Mouse (Mus musculus): ENCODE measurements around the gene Vti1a. TPM values are rescaled to one million over a fixed set of nuclear protein-coding genes. Genes with fewer than 3 reads are reported as not detected.

The Vti1a gene
- polyA plus RNA-seq, 1 experiment from 2014 or later, result 31.6 TPM

- Histone ChIP-seq H3K4me2 (no peak overlapping the region), H3K36me3 (no peaks in the 10 kb centered on the region), H3K9ac (no peak overlapping the region), H3K27me3 (peaks cover 16% of the 10 kb centered on the region; the same call in 1 of the 2 replicates), H3K9me3 (no peaks in the 10 kb centered on the region), H3K4me3 (no peak overlapping the region), H3K4me1 (peaks cover 82% of the 10 kb centered on the region), H3K27ac (no peak overlapping the region)
- no peak for ATAC-seq (ENCODE audit: insufficient number of reproducible peaks, insufficient read depth, low FRiP score, low TSS enrichment, low read depth)
- 33% methylated on average over 9 of the region's 9 CpGs for WGBS
Observed at GRCm38 (mm10) chr19:55595945-55596649, 280.0 kb downstream of the Vti1a start.

GRCm38 (mm10) chr19:55596804-55597203, 280.7 kb downstream of the Vti1a start:
- Histone ChIP-seq H3K9ac (no peak overlapping the region), H3K4me1 (peaks cover 79% of the 10 kb centered on the region), H3K4me3 (no peak overlapping the region), H3K36me3 (no peaks in the 10 kb centered on the region), H3K27ac (no peak overlapping the region), H3K9me3 (no peaks in the 10 kb centered on the region), H3K27me3 (peaks cover 16% of the 10 kb centered on the region; the same call in 1 of the 2 replicates), H3K4me2 (no peak overlapping the region)
- ATAC-seq (ENCODE audit: insufficient number of reproducible peaks, insufficient read depth, low FRiP score, low TSS enrichment, low read depth), result no peak
- 68% methylated on average over 6 of the region's 6 CpGs for WGBS

DNA sequence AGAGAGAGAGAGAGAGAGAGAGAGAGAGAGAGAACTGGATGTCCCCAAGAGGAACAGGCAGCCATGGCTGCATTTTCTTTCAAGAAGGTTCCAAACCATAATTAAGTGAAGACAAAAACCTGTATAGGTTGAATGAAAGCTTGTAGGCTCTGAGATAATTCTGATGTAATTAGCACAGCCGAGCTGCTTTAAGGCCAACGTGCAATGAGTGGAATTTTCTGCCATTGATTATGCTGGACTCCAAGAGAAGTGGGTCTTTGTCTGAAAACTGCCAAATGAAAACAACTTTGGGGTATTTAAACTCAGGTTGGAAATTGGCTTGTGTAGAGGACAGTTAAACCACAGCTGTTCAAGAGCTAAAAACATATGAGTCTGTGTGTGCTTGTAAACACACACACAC, 281.2 kb downstream of the Vti1a start:
- no peak overlapping the region for H3K4me2 ChIP-seq
- peak overlapping the region; percentile 94; the same call in 1 of the 2 replicates for H3K27ac ChIP-seq
- no peaks in the 10 kb centered on the region for H3K36me3 ChIP-seq
- H3K9ac ChIP-seq, result no peak overlapping the region
- peaks cover 16% of the 10 kb centered on the region; the same call in 1 of the 2 replicates for H3K27me3 ChIP-seq
- ATAC-seq (ENCODE audit: insufficient number of reproducible peaks, insufficient read depth, low FRiP score, low TSS enrichment, low read depth), result no peak
- 15% methylated on average over 2 of the region's 2 CpGs for WGBS
- H3K4me3 ChIP-seq, result no peak overlapping the region
- H3K9me3 ChIP-seq, result no peaks in the 10 kb centered on the region
- H3K4me1 ChIP-seq, result peaks cover 78% of the 10 kb centered on the region

- Histone ChIP-seq H3K4me2 (no peak overlapping the region), H3K4me3 (no peak overlapping the region), H3K36me3 (no peaks in the 10 kb centered on the region), H3K9ac (no peak overlapping the region), H3K9me3 (no peaks in the 10 kb centered on the region), H3K4me1 (peaks cover 73% of the 10 kb centered on the region), H3K27me3 (peaks cover 16% of the 10 kb centered on the region; the same call in 1 of the 2 replicates), H3K27ac (peak overlapping the region; percentile 94)
- 48% methylated on average over 12 of the region's 12 CpGs for WGBS
- ATAC-seq (ENCODE audit: insufficient number of reproducible peaks, insufficient read depth, low FRiP score, low TSS enrichment, low read depth), result no peak
Observed at GRCm38 (mm10) chr19:55597951-55598350, 281.9 kb downstream of the Vti1a start.

DNA sequence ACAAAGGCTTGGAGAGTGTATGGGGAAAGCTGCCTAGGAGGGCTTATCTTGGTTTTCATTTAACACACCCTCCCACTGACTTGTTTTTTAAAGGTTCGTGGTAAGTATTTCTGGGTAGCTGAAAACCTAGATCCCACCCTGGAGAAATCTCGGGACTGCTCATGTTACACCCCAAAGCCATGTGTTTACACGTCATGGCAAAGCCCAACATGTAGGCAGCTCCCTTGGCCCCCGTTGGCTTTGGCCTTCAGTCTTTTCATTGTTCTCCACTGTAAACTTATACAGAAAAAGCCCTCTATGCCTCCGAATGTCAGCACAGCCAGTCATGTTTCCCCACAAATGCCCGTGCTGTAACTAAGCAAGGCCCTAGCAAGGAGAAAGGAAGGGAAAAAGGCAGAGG, 283.0 kb downstream of the Vti1a start:
- H3K4me3 ChIP-seq, result no peak overlapping the region
- no peak overlapping the region for H3K4me2 ChIP-seq
- peaks cover 16% of the 10 kb centered on the region; the same call in 1 of the 2 replicates for H3K27me3 ChIP-seq
- no peak overlapping the region for H3K9ac ChIP-seq
- H3K4me1 ChIP-seq, result peaks cover 62% of the 10 kb centered on the region
- peak; percentile 62; the same call in 1 of the 2 replicates for ATAC-seq (ENCODE audit: insufficient number of reproducible peaks, insufficient read depth, low FRiP score, low TSS enrichment, low read depth)
- no peaks in the 10 kb centered on the region for H3K9me3 ChIP-seq
- peak overlapping the region; percentile 94 for H3K27ac ChIP-seq
- no peaks in the 10 kb centered on the region for H3K36me3 ChIP-seq
- WGBS, result 23% methylated on average over 6 of the region's 6 CpGs

- Histone ChIP-seq H3K27ac (no peak overlapping the region), H3K9me3 (no peaks in the 10 kb centered on the region), H3K4me3 (no peak overlapping the region), H3K9ac (no peak overlapping the region), H3K36me3 (no peaks in the 10 kb centered on the region), H3K4me2 (no peak overlapping the region), H3K27me3 (no peaks in the 10 kb centered on the region), H3K4me1 (peaks cover 26% of the 10 kb centered on the region)
- WGBS, result 77% methylated on average over 10 of the region's 10 CpGs
- ATAC-seq (ENCODE audit: insufficient number of reproducible peaks, insufficient read depth, low FRiP score, low TSS enrichment, low read depth), result no peak
Observed at GRCm38 (mm10) chr19:55607725-55608124, 291.6 kb downstream of the Vti1a start.

DNA sequence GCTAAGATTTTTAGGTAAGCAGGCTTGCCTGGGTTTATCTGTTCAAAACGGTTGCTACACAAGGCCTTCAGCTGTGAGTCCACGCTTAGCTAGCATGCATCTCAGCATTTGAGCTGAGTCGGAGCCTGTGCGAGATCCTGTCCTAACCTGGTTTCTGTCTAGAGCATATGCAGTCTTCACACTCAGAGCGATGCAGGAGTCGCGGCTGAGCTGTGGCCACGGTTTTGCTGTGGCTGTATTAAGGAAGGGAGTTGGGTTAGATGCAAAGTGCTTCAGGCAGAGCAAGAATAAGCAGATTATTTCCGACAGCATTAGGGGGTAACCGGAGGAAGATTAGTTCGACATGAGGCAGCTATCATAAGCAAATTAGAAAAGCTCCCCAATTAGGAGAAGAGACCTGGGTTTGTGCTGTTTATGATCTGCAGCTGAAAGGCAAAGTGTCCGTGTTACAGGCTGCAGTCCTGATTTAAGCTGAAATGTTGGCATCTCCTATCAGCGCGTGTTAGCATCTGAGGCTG, 292.8 kb downstream of the Vti1a start:
- no peaks in the 10 kb centered on the region for H3K36me3 ChIP-seq

DNA sequence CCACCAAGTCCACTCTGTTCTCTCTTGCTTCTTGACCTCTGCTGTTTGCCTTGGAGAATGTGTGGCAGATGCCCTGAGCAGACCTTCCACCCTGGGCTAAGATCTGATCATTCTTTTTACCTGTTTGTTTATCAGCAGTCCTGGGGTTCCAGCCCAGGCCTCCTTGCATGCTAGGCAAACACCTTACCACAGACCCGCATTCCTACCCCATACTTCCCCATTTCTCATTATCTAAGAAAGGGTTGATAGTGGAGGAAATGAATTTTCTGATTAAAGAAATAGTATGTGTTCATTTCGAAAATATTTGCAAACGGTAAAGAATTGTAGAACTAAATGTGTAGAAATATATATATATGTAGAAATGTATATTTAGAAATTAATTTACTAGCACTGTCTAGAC, 293.7 kb downstream of the Vti1a start:
- no peak overlapping the region for H3K9ac ChIP-seq
- H3K4me3 ChIP-seq, result no peak overlapping the region
- H3K27me3 ChIP-seq, result no peaks in the 10 kb centered on the region
- H3K36me3 ChIP-seq, result no peaks in the 10 kb centered on the region
- 85% methylated on average over 3 of the region's 3 CpGs for WGBS
- no peak for ATAC-seq (ENCODE audit: insufficient number of reproducible peaks, insufficient read depth, low FRiP score, low TSS enrichment, low read depth)
- H3K27ac ChIP-seq, result no peak overlapping the region
- H3K4me2 ChIP-seq, result no peak overlapping the region
- H3K4me1 ChIP-seq, result peaks cover 26% of the 10 kb centered on the region
- H3K9me3 ChIP-seq, result no peaks in the 10 kb centered on the region

More for the DNA sequence above, 292.8 kb downstream of the Vti1a start:
- H3K9ac ChIP-seq, result no peak overlapping the region
- 57% methylated on average over 14 of the region's 14 CpGs for WGBS
- no peak overlapping the region for H3K4me3 ChIP-seq
- ATAC-seq (ENCODE audit: insufficient number of reproducible peaks, insufficient read depth, low FRiP score, low TSS enrichment, low read depth), result no peak
- peaks cover 26% of the 10 kb centered on the region for H3K4me1 ChIP-seq
- H3K4me2 ChIP-seq, result no peak overlapping the region
- no peaks in the 10 kb centered on the region for H3K9me3 ChIP-seq
- no peaks in the 10 kb centered on the region for H3K27me3 ChIP-seq
- H3K27ac ChIP-seq, result no peak overlapping the region

GRCm38 (mm10) chr19:55615743-55616142, 299.6 kb downstream of the Vti1a start:
- no peaks in the 10 kb centered on the region for H3K27me3 ChIP-seq
- no peak overlapping the region for H3K4me3 ChIP-seq
- no peak overlapping the region for H3K4me2 ChIP-seq
- 0 out of 2 replicates have a peak overlapping the region, but pooled peaks have one; percentile 7 for H3K27ac ChIP-seq
- 77% methylated on average over 5 of the region's 5 CpGs for WGBS
- H3K36me3 ChIP-seq, result no peaks in the 10 kb centered on the region
- peak; percentile 23; the same call in 1 of the 2 replicates for ATAC-seq (ENCODE audit: insufficient number of reproducible peaks, insufficient read depth, low FRiP score, low TSS enrichment, low read depth)
- H3K9ac ChIP-seq, result no peak overlapping the region
- peaks cover 13% of the 10 kb centered on the region for H3K4me1 ChIP-seq
- H3K9me3 ChIP-seq, result no peaks in the 10 kb centered on the region

GRCm38 (mm10) chr19:55616276-55616675, 300.2 kb downstream of the Vti1a start:
- no peak overlapping the region for H3K9ac ChIP-seq
- 79% methylated on average over 7 of the region's 7 CpGs for WGBS
- no peak for ATAC-seq (ENCODE audit: insufficient number of reproducible peaks, insufficient read depth, low FRiP score, low TSS enrichment, low read depth)
- no peak overlapping the region for H3K27ac ChIP-seq
- H3K4me1 ChIP-seq, result peaks cover 19% of the 10 kb centered on the region
- H3K9me3 ChIP-seq, result no peaks in the 10 kb centered on the region
- no peaks in the 10 kb centered on the region for H3K36me3 ChIP-seq
- H3K4me3 ChIP-seq, result no peak overlapping the region
- H3K4me2 ChIP-seq, result no peak overlapping the region
- H3K27me3 ChIP-seq, result no peaks in the 10 kb centered on the region

DNA sequence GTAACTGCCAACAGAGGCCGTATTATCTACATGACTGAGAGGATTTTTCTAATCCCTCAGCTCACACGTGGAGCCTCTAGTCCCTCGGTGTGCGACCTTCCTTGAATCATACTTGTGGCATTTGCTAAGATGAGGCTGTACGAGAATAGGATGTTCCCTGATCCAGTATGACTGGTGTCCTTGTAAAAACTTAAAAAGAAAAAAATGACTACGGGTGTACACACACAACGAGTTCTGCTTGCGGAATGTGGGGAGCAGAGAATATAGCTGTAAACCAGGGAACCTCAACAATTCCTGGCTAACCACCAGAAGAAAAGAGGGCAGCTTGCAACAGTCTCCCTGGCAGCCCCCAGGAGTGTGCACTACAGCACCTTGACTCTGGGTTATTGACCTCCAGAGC, 300.8 kb downstream of the Vti1a start:
- H3K27me3 ChIP-seq, result no peaks in the 10 kb centered on the region
- H3K27ac ChIP-seq, result no peak overlapping the region
- no peaks in the 10 kb centered on the region for H3K36me3 ChIP-seq
- H3K9me3 ChIP-seq, result no peaks in the 10 kb centered on the region
- H3K9ac ChIP-seq, result no peak overlapping the region
- peaks cover 25% of the 10 kb centered on the region for H3K4me1 ChIP-seq
- no peak overlapping the region for H3K4me3 ChIP-seq
- WGBS, result 79% methylated on average over 8 of the region's 8 CpGs
- H3K4me2 ChIP-seq, result no peak overlapping the region
- no peak for ATAC-seq (ENCODE audit: insufficient number of reproducible peaks, insufficient read depth, low FRiP score, low TSS enrichment, low read depth)

- Histone ChIP-seq H3K4me3 (no peak overlapping the region), H3K27ac (no peak overlapping the region)
Observed at GRCm38 (mm10) chr19:55618546-55618945, 302.5 kb downstream of the Vti1a start.

More at GRCm38 (mm10) chr19:55618546-55618945, 302.5 kb downstream of the Vti1a start:
- no peaks in the 10 kb centered on the region for H3K27me3 ChIP-seq
- H3K9me3 ChIP-seq, result no peaks in the 10 kb centered on the region
- no peak overlapping the region for H3K4me2 ChIP-seq
- peaks cover 31% of the 10 kb centered on the region for H3K4me1 ChIP-seq
- H3K36me3 ChIP-seq, result no peaks in the 10 kb centered on the region
- no peak for ATAC-seq (ENCODE audit: insufficient number of reproducible peaks, insufficient read depth, low FRiP score, low TSS enrichment, low read depth)
- H3K9ac ChIP-seq, result no peak overlapping the region
- WGBS, result 90% methylated on average over 7 of the region's 7 CpGs
